Mouse (Mus musculus) hindbrain, embryonic 13.5 days (tissue): ENCODE measurements at regions not wholly inside any gene's neighbourhood (a gene's known extent, or its start where the extent isn't known, plus 50 kb on each side); places are given as distances from the start of the nearest gene placed in this dataset.

ENCODE experiments used
- ATAC-seq: fragments of 200-750 bp; cut with Nextera tagmentation; 2 replicates; pipeline ENCODE4 v1.8.0; 2017; ENCODE audit warnings: moderate TSS enrichment; ENCODE audit not compliant: low FRiP score
- H3K27ac ChIP-seq: fragments of 300-500 bp; sonication (generic); 2 replicates; pipeline ENCODE4 v1.5.1; 2015; ENCODE audit warnings: inconsistent platforms, mild to moderate bottlenecking, moderate library complexity
- H3K27me3 ChIP-seq: fragments of 300-500 bp; sonication (generic); 2 replicates; pipeline ENCODE4 v1.6.1; 2015; ENCODE audit warnings: mild to moderate bottlenecking, inconsistent platforms
- H3K36me3 ChIP-seq: fragments of 300-500 bp; sonication (generic); 2 replicates; pipeline ENCODE4 v1.6.1; 2015; ENCODE audit warnings: mild to moderate bottlenecking, inconsistent platforms
- H3K4me1 ChIP-seq: fragments of 300-500 bp; sonication (generic); replicated peaks from 2 replicates; pipeline ENCODE4 v1.6.1; 2015; ENCODE audit warnings: inconsistent platforms
- H3K4me2 ChIP-seq: fragments of 300-500 bp; sonication (generic); 2 replicates; pipeline ENCODE4 v1.6.1; 2015; ENCODE audit warnings: inconsistent platforms, mild to moderate bottlenecking, moderate library complexity
- H3K4me3 ChIP-seq: fragments of 300-500 bp; sonication (generic); 2 replicates; pipeline ENCODE4 v1.5.1; 2015; ENCODE audit warnings: mild to moderate bottlenecking, inconsistent platforms
- H3K9ac ChIP-seq: fragments of 300-500 bp; sonication (generic); 2 replicates; pipeline ENCODE4 v1.6.1; 2015; ENCODE audit warnings: mild to moderate bottlenecking, inconsistent platforms
- H3K9me3 ChIP-seq: fragments of 300-500 bp; sonication (generic); 2 replicates; pipeline ENCODE4 v1.6.1; 2016; ENCODE audit warnings: inconsistent platforms
- WGBS: fragments of 180-500 bp; shearing (Covaris S2); methylation state at CpG from one replicate; pipeline ENCODE4 v1.1.7; 2015; 5-methylcytosine and 5-hydroxymethylcytosine counted together

DNA sequence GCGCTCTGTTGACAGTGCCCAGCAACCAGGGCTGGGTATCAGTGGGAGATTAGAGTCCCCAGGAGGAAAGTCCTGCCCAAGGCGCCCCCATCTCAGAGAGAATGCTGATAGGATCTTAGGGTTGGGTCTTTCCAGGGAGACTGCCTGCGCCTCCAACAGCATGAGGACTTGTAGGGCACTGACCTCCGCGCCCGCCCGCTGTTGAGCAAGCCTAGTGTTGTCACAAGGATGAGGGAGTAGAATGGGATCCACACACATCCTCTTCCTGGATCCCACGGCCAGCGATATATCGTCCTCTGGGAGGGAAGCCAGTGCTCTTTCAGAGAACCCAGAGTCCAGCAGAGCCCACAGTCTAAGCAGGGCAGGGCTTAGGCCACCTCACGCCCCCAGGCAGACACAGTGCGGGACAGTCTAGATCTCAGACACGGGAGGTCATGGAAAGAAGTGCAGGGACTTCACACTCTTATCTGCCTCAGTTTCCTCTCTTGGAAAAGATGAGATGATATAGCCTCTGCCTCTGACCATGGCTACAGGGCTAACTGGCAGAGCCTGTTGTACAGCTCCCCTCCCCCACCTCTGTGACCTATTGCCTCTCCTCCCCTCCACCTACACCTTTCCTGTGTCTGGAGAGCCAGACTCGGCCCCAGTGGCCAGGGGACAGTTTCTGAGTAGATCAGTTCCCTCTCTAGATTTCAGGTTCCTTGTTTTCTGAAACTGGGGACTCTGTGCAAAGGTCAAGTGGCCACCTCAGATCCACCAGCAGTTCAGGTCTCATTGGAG lies 52.0 kb upstream of the Dusp5 start:
- Histone ChIP-seq H3K9me3 (no peaks in the 10 kb centered on the region), H3K27me3 (no peaks in the 10 kb centered on the region), H3K9ac (no peak overlapping the region), H3K4me2 (no peak overlapping the region), H3K4me1 (no peaks in the 10 kb centered on the region), H3K4me3 (no peak overlapping the region), H3K27ac (no peak overlapping the region), H3K36me3 (no peaks in the 10 kb centered on the region)
- ATAC-seq: no peak
- WGBS: 78% methylated on average over 14 of the region's 14 CpGs

DNA sequence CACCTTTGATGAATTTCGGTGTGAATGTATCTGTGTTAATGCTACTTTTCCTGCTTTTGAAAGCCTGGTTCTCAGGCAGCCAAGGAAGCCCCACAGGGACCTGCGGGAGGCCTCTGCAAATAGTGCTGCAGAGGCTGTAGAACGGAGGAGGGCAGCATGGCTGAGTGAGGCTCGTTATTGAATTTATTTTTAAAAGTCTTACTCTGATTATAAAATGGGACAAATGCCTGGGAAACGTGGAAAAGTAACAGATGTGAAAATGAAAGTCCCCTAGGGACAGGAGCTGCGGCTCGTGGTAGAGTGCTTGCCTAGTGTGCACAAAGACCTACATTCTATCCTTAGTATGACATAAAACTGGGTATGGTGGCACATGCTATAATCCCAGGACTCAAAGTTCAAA lies 59.7 kb upstream of the Dusp5 start:
- WGBS: 55% methylated on average over 7 of the region's 7 CpGs

DNA sequence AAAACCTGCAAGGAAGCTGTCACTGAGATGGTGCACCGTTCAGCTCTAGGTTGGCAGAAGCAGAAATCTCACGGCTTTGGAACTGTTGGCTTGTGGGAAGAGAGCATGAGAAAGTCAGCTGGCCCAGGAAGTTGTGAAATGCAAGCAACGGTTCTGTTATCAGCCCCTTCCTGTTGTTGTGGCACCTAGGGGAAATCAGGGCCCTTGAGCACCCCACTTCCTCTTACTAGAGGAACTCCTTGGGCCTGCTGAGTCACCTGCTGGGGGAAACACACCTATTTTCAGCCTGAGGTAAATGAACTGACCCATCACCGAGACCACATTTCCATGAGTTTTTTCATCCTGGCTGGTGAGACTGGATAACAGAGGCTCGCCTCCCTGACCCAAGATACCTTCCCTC lies 64.2 kb upstream of the Dusp5 start:
- Histone ChIP-seq H3K4me2 (no peak overlapping the region), H3K27me3 (peaks cover 13% of the 10 kb centered on the region; the same call in 1 of the 2 replicates), H3K27ac (no peak overlapping the region), H3K4me1 (peaks cover 13% of the 10 kb centered on the region), H3K9me3 (peaks cover 13% of the 10 kb centered on the region; the same call in 1 of the 2 replicates), H3K36me3 (no peaks in the 10 kb centered on the region), H3K4me3 (no peak overlapping the region), H3K9ac (no peak overlapping the region)
- no peak for ATAC-seq
- 86% methylated on average over 5 of the region's 5 CpGs for WGBS

More for the DNA sequence above, 59.7 kb upstream of the Dusp5 start:
- Histone ChIP-seq H3K36me3 (no peaks in the 10 kb centered on the region), H3K4me3 (no peak overlapping the region), H3K4me2 (no peak overlapping the region), H3K9me3 (peaks cover 13% of the 10 kb centered on the region; the same call in 1 of the 2 replicates), H3K9ac (no peak overlapping the region), H3K27me3 (no peaks in the 10 kb centered on the region), H3K4me1 (no peaks in the 10 kb centered on the region), H3K27ac (no peak overlapping the region)
- ATAC-seq: no peak

DNA sequence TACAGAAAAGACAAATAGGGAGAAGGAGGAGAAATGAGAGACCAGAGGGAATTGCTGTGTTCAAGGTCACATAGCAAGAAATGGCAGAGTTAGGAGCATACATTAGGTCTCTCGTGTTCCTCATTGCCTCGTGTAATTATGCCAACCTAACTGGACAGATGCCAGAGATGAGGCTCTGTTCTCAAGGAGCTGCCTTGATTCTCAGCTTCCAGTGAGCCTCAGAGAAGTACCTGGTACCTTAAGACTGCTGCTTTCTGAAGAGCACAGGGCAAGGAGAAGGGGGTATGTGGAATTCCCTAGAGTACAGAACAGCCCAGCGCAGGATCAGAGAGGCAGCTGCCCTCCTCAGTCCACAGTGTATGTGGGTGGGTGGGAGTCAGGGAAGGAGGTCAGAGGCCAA lies 64.8 kb upstream of the Dusp5 start:
- peaks cover 13% of the 10 kb centered on the region; the same call in 1 of the 2 replicates for H3K9me3 ChIP-seq
- ATAC-seq: no peak
- no peak overlapping the region for H3K27ac ChIP-seq
- 67% methylated on average over 3 of the region's 3 CpGs for WGBS
- peaks cover 19% of the 10 kb centered on the region for H3K4me1 ChIP-seq
- peaks cover 17% of the 10 kb centered on the region for H3K27me3 ChIP-seq
- H3K36me3 ChIP-seq: no peaks in the 10 kb centered on the region
- no peak overlapping the region for H3K4me2 ChIP-seq
- no peak overlapping the region for H3K9ac ChIP-seq
- no peak overlapping the region for H3K4me3 ChIP-seq

DNA sequence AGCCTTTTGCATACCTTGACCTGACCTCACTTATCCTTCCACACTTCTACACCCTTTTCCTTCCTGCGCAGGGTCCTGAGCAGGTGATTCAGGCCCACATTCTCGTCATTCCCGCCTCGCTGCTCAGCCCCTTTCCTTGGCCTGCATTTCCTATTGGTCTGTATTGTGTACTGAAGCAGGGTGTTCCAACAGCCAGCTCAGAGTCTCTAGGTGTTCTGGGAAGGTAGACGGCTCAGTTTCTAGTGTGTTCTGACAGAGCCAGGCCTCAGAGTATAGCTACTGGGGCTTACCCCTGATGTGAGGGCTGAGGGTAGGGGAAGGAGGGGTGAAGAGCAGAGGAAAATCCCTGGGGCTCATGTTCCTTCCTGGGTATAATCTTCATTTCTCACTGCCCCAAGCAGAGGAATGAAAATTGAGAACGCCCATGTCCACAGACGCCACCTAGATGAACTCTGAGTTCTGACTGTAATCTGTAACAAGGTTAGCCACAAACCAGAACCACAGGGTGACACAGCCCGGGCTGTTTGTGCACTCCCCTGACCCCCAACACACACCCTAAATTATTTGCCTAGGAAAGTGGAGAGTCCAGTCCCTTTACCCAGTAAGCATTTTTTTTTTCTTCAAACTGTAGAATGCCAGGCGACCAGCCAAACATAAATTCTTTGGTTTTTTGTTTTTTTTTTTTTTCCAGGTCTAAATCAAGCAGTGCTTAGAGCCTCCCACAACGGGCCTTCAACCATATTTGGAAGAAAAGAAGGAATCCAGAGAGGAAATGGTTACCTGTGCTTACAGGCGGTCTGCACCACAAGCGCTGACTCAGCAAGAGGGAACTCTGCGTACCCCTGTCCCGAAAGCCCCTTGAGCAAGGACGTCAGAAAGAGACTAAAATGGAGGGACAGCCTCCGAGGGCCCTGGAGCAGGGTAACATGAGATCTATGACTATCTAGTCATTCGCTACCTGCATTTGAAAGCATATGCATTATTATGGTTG lies 67.6 kb upstream of the Dusp5 start:
- no peak overlapping the region for H3K27ac ChIP-seq
- H3K4me3 ChIP-seq: no peak overlapping the region
- no peak for ATAC-seq
- no peak overlapping the region for H3K9ac ChIP-seq
- peaks cover 26% of the 10 kb centered on the region for H3K4me1 ChIP-seq
- no peaks in the 10 kb centered on the region for H3K36me3 ChIP-seq
- H3K27me3 ChIP-seq: peaks cover 29% of the 10 kb centered on the region
- 67% methylated on average over 17 of the region's 17 CpGs for WGBS
- 0 out of 2 replicates have a peak overlapping the region, but pooled peaks have one; percentile 20 for H3K4me2 ChIP-seq
- H3K9me3 ChIP-seq: peaks cover 6% of the 10 kb centered on the region; the same call in 1 of the 2 replicates

- Histone ChIP-seq H3K36me3 (no peaks in the 10 kb centered on the region), H3K27me3 (peaks cover 29% of the 10 kb centered on the region), H3K27ac (no peak overlapping the region), H3K9ac (no peak overlapping the region), H3K4me2 (peak overlapping the region; percentile 20; the same call in 1 of the 2 replicates), H3K4me1 (peaks cover 26% of the 10 kb centered on the region), H3K9me3 (no peaks in the 10 kb centered on the region), H3K4me3 (no peak overlapping the region)
- WGBS: 7% methylated on average over 19 of the region's 19 CpGs
- no peak for ATAC-seq
These were observed 68.4 kb upstream of the Dusp5 start for GRCm38 (mm10) chr19:53460312-53461024.

DNA sequence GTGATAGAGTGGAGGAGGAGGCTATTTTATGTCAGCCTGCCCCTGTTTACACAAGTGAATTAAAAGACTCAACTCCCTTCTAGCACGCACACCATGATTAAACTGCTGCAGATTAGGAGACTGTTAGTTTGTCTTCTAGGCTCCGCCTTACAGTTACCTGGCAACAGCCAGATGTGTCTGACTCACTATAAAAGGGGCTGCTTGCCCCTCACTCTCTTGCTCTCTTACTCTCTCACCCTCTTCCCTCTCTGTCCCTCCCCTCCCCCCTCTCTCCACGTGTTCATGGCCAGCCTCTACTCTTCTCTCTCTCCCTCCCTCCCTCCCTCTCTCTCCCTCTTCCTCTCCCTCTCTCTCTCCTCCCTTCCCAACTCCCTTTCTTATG lies 69.0 kb upstream of the Smndc1 start:
- H3K27me3 ChIP-seq: peaks cover 29% of the 10 kb centered on the region
- no peak overlapping the region for H3K9ac ChIP-seq
- no peaks in the 10 kb centered on the region for H3K36me3 ChIP-seq
- H3K4me2 ChIP-seq: 0 out of 2 replicates have a peak overlapping the region, but pooled peaks have one; percentile 15
- peaks cover 29% of the 10 kb centered on the region for H3K4me1 ChIP-seq
- no peak overlapping the region for H3K27ac ChIP-seq
- H3K9me3 ChIP-seq: no peaks in the 10 kb centered on the region
- peak; percentile 53; the same call in 1 of the 2 replicates for ATAC-seq
- 25% methylated on average over 3 of the region's 3 CpGs for WGBS
- no peak overlapping the region for H3K4me3 ChIP-seq

GRCm38 (mm10) chr19:53458770-53459406 lies 68.5 kb upstream of the Smndc1 start:
- Histone ChIP-seq H3K4me1 (peaks cover 34% of the 10 kb centered on the region), H3K27ac (no peak overlapping the region), H3K27me3 (peaks cover 29% of the 10 kb centered on the region), H3K9me3 (no peaks in the 10 kb centered on the region), H3K36me3 (no peaks in the 10 kb centered on the region), H3K4me3 (no peak overlapping the region), H3K4me2 (0 out of 2 replicates have a peak overlapping the region, but pooled peaks have one; percentile 15), H3K9ac (no peak overlapping the region)
- 49% methylated on average over 10 of the region's 10 CpGs for WGBS
- peak; percentile 40; the same call in 1 of the 2 replicates for ATAC-seq

DNA sequence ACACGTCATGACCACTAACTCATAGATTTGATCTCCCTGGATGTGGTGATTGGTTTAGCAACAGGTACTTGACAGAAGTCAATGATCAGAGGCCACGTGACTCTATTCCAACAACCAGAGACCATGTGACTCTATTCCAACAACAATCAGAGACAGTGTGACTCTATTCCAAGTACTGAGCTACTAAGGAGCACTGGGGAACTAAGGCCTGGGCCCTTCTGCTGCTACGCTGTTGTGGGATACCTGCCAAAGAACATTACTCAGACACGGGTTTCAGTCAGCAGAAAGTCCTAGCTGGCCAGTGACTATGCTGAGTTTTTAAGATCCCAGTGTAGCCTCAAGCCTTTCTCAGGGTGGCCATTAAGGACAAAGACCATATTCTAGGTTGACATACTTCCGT lies 66.3 kb upstream of the Smndc1 start:
- peaks cover 29% of the 10 kb centered on the region for H3K27me3 ChIP-seq
- WGBS: 89% methylated on average over 5 of the region's 5 CpGs
- H3K4me1 ChIP-seq: peaks cover 45% of the 10 kb centered on the region
- H3K4me3 ChIP-seq: no peak overlapping the region
- no peaks in the 10 kb centered on the region for H3K9me3 ChIP-seq
- no peaks in the 10 kb centered on the region for H3K36me3 ChIP-seq
- no peak overlapping the region for H3K4me2 ChIP-seq
- ATAC-seq: no peak
- no peak overlapping the region for H3K27ac ChIP-seq
- H3K9ac ChIP-seq: no peak overlapping the region

- Histone ChIP-seq H3K4me2 (no peak overlapping the region), H3K4me1 (peaks cover 41% of the 10 kb centered on the region), H3K27ac (no peak overlapping the region), H3K9me3 (no peaks in the 10 kb centered on the region), H3K4me3 (no peak overlapping the region), H3K27me3 (peaks cover 16% of the 10 kb centered on the region), H3K9ac (no peak overlapping the region), H3K36me3 (no peaks in the 10 kb centered on the region)
- WGBS: 91% methylated on average over 4 of the region's 4 CpGs
- no peak for ATAC-seq
These were observed 64.2 kb upstream of the Smndc1 start for GRCm38 (mm10) chr19:53454571-53454970.

GRCm38 (mm10) chr19:53454059-53454458 lies 63.7 kb upstream of the Smndc1 start:
- WGBS: 71% methylated on average over 3 of the region's 3 CpGs

More at GRCm38 (mm10) chr19:53454059-53454458, 63.7 kb upstream of the Smndc1 start:
- Histone ChIP-seq H3K27ac (no peak overlapping the region), H3K27me3 (peaks cover 12% of the 10 kb centered on the region), H3K4me3 (no peak overlapping the region), H3K4me2 (no peak overlapping the region), H3K9me3 (no peaks in the 10 kb centered on the region), H3K4me1 (peaks cover 36% of the 10 kb centered on the region), H3K9ac (no peak overlapping the region), H3K36me3 (no peaks in the 10 kb centered on the region)
- peak; percentile 43 for ATAC-seq
